Mouse (Mus musculus): ENCODE results near the gene Myo9a. TPM values are rescaled to one million over a fixed set of nuclear protein-coding genes. Genes with fewer than 3 reads are reported as not detected.
"Not testable (repeated sequence)": the region's sequence is repeated elsewhere in the genome, so short reads cannot be mapped to it uniquely, and the experiment has no call there.

The Myo9a gene
- total RNA-seq, 2 experiments from 2014 or later = 57.4 to 66.3 TPM

DNA sequence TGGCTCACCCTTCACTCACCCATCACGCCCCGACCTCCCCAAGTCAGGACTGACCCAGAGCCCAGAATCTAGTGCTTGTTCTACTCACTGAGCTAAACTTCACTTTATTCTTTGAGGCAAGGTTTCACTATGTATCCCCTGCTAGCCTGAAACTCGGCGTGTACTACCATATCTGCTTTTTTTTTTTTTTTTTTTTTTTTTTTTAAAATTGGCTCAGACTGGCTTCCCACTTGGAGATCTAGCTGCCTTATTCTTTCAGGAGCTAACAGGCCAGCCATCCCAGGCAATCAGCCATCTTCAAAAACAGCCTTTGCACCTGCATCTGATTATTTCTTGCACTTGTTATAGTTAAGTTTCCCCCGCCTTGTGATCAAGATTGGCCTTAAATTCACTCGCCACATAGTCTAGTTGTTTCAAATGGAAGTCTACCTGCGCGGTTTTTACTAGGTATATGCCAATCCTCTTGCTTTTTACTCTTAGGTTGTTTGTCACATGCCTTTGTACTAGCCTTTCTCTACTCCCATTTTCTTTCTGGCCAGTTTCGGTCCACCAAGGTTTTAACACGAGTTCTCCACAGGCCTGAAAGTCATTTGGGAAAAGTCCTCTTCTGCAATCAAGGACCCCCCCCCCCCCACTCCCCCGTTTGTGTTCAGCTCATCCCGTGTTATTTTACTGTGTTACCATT, 973 bp upstream of the Myo9a start:
- no peak for DNase-seq (ENCODE audit: extremely low spot score in 1 of 2, low spot score in 1 of 2)

DNA sequence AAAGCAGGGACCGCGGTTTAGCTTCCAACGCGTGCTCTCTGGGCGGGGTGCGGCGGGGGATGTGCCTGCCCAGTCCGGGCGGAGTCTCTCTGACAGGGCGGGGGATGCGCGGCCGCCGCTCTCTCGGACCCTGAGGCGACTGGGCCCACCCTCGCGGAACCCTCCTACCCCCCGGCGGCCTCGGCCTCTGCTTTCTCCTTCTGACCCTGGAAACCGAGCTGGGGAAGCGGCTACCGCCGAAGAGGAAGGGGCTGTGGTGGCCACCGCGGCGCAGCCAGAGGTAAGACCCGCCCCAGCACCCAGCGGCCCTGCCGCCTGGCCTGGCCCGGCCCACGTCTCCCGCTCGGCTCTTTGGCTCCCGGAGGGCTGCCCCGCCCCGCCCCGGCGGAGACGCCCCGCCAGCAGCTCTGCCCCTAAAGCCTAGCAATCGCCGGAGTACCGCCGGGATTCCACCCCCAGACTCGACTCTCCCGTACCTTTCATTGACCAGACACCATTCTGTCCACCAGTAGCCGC, 428 bp downstream of the Myo9a start:
- DNase-seq (ENCODE audit: extremely low spot score in 1 of 2, low spot score in 1 of 2) = peak in 1 of 2 experiments; percentile 49

DNA sequence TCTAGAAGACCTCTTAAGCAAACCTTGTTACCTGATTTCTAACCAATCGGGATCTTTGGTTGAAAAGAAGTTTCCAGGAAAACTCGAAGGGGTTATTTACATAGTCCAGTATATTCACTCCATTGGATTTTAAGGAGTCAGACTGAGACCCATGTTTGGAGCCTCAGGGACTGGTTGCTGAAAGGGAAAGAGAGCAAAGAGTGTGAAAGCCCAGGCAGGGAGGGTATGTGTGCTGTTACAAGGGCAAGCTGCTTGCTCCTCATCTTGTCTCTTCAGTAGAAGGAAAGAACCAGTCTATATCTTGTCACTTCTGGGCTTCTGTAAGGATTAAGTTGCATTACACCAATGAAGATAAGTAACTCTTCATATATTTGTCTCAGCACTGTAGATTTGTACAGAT, 1.3 kb downstream of the Myo9a start:
- DNase-seq (ENCODE audit: extremely low spot score in 1 of 2, low spot score in 1 of 2) = no peak

DNA sequence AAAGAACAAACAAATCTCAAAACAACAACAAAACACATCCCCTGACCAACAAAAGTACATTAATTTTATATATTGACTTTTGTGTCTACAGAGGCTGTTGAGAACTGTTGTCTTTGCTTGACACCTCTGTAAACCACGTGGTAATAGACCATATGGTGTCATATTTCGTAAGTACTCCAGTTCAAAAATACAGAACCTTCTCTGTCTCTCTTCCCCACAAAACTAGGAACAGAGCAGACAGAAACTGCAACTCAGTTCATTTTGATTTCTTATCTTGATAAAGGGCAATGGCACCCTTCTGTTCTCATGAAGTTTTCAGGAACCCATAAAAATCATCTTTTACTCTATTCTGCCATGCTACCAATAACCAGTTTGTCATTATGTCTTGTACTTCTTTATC, 4.5 kb downstream of the Myo9a start:
- no peak for DNase-seq (ENCODE audit: extremely low spot score in 1 of 2, low spot score in 1 of 2)

DNA sequence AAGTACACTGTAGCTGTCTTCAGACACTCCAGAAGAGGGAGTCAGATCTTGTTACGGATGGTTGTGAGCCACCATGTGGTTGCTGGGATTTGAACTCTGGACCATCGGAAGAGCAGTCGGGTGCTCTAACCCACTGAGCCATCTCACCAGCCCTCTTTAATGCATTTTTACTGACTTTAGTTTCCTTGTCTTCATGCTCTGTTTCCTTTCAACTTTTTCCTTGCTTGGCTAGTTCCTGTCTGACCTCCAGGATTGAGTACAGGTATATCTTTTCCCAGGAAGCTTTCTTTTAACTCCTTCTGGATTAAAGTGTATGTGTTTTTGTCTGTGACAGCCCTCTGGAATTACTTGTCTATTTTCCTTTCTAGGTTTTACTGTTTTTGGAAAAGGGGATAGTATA, 6.3 kb downstream of the Myo9a start:
- not testable (repeated sequence) for DNase-seq (ENCODE audit: extremely low spot score in 1 of 2, low spot score in 1 of 2)

DNA sequence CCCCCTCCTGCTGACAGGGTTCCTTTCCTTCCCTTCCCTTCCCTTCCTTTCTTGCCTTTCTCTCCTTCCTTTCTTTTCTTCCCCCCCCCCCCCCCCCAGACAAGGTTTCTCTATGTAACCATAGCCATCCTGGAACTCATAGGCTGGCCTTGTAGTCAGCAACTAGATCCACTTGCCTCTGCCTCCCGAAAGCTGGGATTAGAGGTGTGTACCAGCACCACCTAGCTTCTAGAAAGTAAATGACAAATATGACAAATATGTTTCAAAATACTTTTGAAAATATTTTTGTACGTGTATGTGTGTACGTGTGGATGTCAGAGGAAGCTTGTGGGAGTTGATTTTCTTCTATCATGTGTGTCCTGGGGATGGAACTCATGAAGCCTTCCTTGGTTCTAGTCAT, 9.8 kb downstream of the Myo9a start:
- no peak for DNase-seq (ENCODE audit: extremely low spot score in 1 of 2, low spot score in 1 of 2)

DNA sequence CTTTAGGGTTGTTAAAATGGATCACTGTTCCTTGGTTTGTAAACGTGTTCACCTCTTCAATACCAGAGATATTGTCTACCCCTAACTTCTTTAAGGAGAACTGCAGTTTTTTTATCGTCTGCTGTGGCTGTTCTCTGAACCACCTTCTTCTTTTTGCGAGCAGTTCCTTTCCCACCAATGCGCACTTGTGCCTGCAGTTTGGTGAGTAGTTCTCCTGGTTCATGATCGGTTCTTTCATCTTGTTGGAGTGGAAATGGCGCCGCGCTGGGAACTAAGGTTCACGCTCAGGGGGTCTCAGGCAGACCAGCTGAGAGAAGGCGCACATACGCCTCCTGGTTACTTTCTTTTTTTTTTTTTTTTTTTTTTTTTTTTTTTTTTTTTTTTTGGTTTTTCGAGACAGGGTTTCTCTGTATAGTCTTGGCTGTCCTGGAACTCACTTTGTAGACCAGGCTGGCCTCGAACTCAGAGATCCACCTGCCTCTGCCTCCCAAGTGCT, 16.3 kb downstream of the Myo9a start:
- not testable (repeated sequence) for DNase-seq (ENCODE audit: extremely low spot score in 1 of 2, low spot score in 1 of 2)

DNA sequence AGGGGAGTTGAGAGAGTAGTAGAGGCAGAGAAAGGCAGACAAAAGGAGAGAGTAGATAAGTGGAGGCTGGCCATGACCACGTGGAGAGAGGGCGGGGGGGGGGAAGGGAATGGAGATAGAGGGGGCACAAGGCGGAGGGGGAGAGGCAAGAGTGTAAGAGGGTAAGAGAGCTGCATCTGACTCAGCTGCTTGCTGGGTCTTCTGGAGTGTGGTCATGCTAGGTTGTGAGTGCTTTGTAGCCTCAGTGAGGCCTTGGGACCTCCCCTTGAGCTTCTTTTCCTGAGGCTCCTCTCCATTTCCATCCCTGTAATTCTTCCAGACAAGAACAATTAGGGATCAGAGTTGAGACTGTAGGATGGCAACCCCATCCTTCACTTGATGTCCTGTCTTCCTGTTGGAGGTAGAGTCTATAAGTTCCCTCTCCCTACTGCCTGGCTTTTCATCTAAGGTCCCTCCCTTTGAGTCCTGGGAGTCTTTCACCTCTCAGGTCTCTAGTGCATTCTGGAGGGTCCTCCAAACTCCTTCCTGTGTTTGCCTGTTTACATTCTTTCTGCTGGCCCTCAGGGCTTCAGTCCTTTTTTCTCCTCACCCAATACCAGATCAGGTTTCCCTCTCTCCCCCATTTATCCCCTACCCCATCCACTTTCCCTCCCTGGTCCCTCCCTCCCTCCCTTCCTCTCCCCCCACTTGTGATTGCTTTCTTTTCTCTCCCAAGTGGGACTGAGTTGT, 55.5 kb downstream of the Myo9a start:
- not testable (repeated sequence) for DNase-seq (ENCODE audit: extremely low spot score in 1 of 2, low spot score in 1 of 2)

DNA sequence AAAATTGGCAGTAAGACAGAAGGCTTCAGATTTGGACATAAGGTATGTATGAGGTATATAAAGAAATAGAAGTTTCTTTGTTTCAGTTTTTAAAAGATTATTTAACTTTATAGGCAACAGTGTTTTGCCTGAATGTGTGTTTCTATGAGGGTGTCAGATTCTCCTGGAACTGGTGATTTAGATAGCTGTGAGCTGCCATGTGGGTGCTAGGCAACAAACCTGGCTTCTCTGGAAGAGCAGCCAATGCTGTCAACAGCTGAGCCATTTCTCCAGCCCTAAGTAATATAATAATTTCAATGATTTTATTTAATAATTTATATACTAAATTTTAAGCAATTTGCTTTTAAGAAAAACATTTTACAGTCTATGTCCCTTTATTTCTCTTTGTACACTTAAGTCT, 133.9 kb downstream of the Myo9a start:
- no peak for DNase-seq (ENCODE audit: extremely low spot score in 1 of 2, low spot score in 1 of 2)

DNA sequence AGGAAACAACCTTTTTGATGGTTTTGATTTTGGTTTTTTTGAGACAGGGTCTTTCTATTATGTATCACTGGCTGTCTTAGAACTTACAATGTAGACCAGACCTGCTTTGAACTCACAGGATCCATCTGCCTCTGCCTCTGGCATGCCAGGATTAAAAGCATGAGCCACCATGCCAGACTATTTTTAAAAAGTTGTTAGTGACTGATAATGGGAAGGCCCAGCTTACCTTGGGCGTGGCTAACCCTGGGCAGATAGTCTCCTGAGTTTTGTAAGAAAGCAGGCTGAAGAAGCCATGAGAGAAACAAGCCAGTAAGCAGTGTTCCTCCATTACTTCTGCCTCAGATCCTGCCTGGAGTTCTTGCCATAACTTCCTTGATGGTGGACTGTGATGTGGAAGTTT, 152.7 kb downstream of the Myo9a start:
- no peak for DNase-seq (ENCODE audit: extremely low spot score in 1 of 2, low spot score in 1 of 2)

DNA sequence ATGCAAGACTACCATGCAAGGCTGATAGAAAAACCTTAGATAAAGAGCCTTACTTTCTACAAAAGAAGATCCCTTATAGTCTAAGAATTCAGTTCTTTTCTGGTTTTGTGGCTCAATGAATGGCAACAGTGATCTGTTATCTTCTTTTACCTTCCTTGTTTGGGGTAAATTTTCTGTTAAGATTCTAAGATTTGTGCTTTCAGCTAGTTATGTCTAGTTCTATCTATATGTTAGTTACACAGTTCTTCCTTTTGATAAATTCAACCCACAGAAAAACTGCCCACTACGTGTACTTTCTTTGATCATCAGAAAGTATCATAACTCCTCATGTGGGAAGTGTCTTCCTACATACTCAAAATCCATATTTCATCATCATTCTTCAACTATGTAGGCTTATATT, 164.1 kb downstream of the Myo9a start:
- DNase-seq (ENCODE audit: extremely low spot score in 1 of 2, low spot score in 1 of 2) = no peak

DNA sequence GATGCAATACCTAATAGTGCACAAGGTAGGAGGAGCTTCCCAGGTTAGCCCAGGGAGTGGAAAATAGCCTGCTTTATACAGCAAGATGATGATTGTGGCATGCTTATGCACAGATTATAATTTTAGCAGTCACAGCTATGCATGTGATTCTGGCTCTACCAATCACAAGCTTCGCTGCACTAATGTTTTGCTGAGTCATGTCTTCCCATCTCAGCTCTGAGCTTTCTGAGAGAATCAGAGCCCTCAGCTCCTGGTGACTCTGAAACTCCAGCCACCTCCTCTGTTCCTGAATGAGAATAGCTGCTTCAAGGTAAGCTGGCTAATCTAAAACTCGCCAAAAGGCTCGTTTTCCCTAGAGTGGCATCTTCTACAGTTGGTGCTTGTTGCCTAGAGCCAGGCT, 179.6 kb downstream of the Myo9a start:
- no peak for DNase-seq (ENCODE audit: extremely low spot score in 1 of 2, low spot score in 1 of 2)

DNA sequence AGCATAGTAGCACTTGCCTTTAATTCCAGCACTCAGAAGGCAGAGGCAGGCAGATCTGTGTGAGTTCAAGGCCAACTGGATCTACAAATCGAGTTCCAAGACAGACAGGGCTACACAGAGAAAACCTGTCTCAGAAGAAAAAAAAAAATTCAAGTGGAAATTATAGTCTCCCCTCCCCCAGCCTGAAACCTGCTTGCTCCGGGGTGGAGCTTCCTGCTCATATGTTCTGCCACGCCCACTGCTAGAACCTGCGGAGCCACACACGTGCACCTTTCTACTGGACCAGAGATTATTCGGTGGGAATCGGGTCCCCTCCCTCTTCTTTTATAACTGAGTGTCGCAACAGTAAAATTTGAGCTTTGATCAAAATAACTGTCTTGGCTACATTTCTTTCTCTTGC, 185.2 kb downstream of the Myo9a start:
- DNase-seq (ENCODE audit: extremely low spot score in 1 of 2, low spot score in 1 of 2) = not testable (repeated sequence)

DNA sequence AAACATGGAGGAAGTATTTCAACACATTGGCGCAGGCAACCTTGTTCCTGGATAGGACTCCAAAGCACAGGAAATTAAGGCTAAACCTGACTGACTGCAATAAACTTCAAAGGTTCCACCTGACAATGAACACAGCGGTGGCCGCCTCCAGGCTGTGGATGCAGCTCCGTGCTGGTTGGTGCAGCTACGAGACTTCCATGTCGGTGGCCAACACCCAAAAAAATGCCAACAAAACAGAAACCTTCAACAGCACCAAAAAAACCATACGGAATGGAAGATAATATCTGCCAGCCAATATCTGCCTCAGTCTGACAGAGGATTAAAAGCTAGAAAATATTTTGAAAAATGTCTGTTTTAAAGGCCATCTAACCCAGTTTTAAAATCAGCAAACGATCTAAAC, 187.8 kb downstream of the Myo9a start:
- DNase-seq (ENCODE audit: extremely low spot score in 1 of 2, low spot score in 1 of 2) = no peak

DNA sequence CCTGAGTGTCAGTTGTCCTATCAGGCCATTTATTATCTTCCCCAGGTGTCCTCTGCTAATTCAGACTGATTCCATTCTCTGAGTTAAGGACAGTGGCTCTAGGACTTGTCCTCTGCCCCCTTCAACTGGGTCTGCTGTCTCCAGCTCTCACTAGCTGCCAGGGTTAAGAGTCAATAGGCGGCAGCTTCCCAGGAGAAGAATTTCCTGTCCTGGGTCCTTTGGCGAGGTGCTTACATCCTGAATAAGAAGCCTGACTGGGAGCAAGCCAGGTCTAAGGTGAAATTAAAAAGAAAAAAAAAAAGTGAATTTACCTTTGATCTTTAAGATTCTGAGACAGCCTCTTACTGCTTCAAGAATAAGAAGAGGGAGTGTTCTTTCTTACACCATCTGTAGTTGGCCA, 189.0 kb downstream of the Myo9a start:
- DNase-seq (ENCODE audit: extremely low spot score in 1 of 2, low spot score in 1 of 2) = no peak

DNA sequence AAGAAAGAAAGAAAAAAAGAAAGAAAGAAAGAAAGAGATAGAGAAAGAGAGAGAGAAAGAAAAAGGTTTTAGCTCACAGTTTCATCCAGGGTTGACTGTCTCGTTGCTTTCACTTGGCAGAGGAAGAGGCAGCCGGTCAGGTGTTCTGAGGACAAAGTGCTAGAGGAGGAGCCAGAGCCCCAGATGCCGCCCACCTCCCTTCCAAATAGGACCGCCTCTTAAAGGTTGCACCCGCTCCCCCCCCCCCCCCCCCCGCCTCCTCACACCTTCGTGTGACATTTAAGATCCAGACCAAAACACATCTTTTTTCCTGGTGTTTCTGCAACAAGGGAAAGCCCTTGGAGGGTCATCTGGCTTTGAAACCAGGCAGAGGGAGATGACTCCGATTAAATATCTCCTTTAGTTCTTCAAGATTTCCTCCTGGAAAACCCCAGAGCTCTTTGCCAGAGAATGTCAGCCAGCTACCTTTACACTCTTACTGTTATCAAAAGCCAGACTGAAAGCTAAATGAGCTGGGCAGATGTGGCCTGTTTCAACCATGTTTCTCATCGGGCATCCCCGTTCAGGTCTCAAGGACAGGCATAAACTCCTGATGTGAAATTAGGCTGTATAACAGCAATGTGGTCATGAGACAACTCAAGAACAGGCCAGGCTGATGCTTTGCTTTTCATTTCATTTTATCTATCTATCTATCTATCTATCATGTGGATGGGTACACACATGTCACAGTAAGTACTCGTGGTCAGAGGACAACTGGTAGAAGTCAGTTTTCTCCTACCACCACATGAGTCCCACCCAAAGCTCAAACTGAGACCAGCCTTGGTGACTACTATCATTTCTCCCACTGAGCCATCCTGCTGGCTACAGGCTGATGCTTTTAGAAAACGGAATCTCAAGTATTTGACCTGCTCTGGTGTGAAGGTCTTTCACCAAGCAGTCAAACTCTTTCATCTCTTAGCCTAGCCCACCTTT, 190.5 kb downstream of the Myo9a start:
- no peak for DNase-seq (ENCODE audit: extremely low spot score in 1 of 2, low spot score in 1 of 2)

DNA sequence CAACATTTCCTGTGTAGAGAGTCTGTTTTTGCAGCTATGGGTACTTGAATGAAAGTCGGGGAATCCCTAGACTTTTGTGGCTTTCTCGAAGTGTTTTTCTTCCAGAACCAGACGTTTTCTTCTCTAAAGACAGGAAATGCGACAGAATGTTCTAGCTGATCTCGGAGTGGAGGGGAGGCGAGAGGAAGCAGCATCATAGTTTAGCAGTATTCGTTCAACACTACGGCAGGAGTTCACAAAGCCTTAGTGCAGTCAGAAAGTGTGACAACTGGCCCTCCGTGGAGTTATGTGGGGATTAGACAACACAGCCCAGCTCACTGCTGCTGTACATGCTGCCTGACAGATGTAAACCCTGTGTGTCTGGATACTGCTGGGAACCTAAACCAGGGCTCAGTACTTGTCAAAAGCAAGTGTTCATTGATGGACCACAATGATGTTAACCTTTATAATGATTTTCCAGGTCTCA, 191.2 kb downstream of the Myo9a start:
- no peak for DNase-seq (ENCODE audit: extremely low spot score in 1 of 2, low spot score in 1 of 2)

DNA sequence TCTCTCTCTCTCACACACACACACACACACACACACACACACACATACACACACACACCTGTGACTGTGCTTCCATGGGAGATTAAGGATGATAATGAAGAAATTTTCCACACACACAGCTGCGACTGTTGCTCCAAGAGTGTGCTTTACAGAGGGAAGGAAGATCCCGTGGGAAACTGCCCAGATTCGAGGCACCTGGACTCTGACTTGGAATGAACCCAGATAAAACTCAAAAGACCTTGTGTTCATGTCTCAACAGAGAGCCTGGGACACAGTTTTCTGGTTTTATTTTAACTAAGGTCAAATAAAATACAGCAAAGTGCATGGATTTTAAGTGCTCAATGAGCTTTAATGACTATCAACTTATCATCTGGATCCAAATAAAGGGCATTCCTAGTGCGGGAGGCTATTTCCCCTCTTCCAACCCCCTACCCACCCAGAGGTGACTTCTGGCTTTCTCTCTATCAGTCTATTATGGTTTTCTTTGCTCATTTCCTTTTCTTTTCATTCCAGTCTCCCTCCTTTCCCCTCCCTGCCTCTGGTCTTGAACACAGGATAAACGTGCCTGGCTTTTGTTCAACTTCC, 191.9 kb downstream of the Myo9a start:
- no peak for DNase-seq (ENCODE audit: extremely low spot score in 1 of 2, low spot score in 1 of 2)

DNA sequence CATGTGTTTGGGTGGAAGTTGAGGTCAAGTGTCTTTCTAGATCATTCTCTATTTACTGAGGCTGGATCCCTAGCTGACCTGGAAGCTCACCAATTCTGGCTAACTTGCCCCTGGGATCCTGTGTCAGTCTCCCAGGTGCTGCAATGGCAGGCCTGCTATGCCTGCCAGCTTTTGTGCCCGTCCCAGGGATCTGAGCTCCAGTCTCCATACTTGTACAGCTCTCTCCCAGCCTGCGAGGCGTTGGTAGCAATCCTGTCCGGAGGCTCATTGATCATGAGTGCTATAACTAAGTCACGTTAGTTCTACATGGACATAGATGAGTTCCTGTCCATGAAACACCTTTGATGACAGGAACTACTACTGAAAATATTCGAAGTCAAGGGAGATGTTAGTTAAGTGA, 193.1 kb downstream of the Myo9a start:
- no peak for DNase-seq (ENCODE audit: extremely low spot score in 1 of 2, low spot score in 1 of 2)

DNA sequence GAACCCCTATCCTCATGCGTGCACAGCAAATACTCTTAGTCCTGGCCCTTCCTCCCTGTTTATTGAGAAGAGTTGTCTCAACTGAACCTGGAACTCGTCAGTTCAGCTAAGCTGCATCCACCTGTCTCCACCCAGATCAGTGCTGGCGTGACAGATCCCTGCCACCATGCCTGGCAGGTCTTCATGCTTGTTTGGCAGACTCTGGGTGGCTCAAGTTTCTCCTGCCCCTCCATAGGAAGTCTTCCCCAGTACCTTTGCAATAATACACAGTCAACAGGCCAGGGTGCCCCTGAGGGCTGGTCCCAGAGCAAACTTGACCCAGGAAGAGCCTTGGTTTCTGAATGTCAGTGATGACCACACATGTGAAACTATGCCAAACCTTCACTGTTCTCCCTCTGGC, 194.5 kb downstream of the Myo9a start:
- no peak for DNase-seq (ENCODE audit: extremely low spot score in 1 of 2, low spot score in 1 of 2)

Measured in layer of hippocampus, postnatal 25 days (tissue).